Mouse (Mus musculus) WW6 (cell line): ENCODE measurements at regions not wholly inside any gene's neighbourhood (a gene's known extent, or its start where the extent isn't known, plus 50 kb on each side); places are given as distances from the start of the nearest gene placed in this dataset.

Source experiments
- DNase-seq: peaks from one replicate; pipeline ENCODE4 v3.0.0-alpha.2; 2013; ENCODE audit warnings: low read depth, low spot score

- DNase-seq, result no peak
Measured at GRCm38 (mm10) chr7:71873817-71874216, 432.6 kb downstream of the Mctp2 start.

DNA sequence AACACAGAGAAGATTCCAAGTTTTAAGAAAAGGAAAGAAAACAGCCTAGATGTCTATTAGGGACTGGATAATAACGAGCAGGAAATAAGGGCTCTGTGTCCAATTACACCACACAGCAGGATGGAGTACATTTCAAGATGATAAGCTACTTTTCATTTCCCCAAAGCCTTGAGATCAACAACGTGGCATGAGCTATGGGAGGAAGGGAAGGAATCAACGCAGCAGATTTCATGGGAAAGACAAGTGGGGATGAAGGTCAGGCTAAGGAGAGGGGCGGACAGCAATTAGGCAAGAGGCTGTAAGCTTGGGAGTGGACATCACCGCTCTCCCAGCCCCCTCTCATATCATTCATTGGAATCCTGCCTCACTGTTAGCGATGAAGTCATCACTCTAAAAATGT, 433.5 kb downstream of the Mctp2 start:
- DNase-seq, result no peak

GRCm38 (mm10) chr7:71867090-71867489, 439.3 kb downstream of the Mctp2 start:
- DNase-seq, result peak; percentile 14

DNA sequence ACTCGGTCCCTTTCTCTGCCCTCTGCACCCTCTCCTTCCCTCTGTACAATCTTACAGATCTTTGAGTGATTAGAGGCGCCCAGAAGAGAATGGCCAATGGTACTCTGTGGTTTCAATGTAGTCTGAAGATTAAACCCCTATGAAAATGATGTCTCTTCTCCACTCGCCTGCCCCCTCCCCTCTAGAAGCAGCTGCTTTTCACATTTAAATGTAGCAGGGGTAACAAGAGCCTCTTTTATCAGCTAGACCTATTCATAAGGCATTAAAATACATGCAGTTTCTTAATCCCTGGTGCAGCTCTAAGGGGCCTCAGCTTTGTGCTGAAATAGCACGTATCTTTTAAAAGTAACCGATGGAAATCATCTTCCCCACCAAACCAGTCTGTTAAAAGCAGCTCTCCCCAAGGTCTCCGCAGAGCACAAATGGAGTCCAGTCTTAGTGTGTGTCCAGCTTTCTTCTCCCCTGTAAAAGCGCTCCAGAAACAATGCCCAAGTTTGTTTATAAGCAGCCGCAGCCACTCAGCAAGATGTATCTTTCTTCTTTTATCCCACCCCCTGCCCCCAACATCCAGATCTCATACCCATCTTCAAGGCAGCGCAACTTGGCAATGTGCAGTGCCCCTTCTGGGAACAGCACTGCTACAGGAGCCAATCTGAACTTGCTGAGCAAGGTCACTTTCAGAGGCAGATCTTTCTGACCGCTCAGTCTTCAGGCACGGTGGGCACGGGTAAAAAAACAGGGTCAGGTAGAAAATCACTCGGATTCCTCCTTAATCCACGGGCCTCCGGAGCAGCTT, 440.8 kb downstream of the Mctp2 start:
- no peak for DNase-seq

GRCm38 (mm10) chr7:71852864-71853263, 453.5 kb downstream of the Mctp2 start:
- DNase-seq, result no peak

DNA sequence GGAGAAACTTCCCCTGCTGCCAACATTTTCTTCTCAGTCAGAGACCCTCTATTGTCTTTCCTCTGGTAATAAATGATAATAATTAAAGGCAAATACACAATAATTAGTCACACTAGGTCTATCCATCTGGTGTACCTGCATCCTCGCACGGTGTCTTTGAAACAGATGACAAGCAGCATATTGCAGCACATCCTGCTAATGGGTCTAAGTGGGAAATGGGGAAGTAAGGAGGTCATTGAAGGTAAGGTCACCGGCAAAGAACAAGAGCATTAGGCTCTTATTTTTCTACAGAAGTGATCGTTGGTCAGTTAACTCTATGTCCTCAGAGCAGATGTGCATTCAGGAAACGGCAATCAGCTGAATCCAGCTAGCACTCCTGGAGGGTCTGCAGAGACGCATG, 457.2 kb downstream of the Mctp2 start:
- DNase-seq, result no peak

DNA sequence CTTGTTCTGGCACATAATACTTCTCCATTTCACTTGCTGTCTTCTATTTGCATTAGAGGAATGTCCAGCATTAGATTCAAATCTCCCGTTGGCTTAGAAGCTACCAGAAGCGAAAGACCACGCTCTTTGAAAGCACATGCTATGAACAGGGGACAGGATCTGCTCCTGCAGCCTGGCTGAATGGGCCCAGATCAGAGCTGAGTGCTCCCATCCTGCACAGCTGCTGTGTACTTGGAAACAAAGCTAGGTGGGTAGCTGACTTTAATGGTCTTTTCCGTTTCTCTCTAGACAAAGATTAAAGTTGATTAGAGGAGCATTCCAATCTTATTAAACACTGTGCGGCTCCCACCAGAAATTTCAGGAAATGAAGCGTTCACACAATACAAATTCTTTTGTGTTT, 468.6 kb downstream of the Mctp2 start:
- no peak for DNase-seq

GRCm38 (mm10) chr7:71831790-71832525, 474.4 kb downstream of the Mctp2 start:
- DNase-seq, result no peak

GRCm38 (mm10) chr7:71829567-71829966, 476.8 kb downstream of the Mctp2 start:
- DNase-seq, result no peak

DNA sequence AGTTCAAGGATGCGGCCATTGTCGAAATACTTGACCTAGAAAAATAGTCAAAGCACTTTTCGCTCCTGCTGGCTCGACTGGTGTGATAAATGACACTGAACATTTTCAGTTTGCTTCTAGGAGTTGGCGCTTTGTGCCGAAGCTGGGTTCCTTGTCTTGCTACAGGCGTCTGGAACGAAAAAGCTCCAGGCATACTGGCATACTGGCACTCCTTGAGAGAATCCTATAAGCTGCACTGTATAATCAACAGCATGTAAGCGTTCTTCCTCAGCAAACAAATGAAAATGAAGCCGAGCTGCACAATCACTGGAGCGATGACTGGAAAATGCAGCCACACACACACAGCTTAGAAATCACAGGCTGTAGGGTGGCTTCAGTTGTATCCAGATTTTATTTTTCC, 464.9 kb upstream of the Gm10295 start:
- no peak for DNase-seq

GRCm38 (mm10) chr7:71794201-71794600, 442.9 kb upstream of the Gm10295 start:
- no peak for DNase-seq

DNA sequence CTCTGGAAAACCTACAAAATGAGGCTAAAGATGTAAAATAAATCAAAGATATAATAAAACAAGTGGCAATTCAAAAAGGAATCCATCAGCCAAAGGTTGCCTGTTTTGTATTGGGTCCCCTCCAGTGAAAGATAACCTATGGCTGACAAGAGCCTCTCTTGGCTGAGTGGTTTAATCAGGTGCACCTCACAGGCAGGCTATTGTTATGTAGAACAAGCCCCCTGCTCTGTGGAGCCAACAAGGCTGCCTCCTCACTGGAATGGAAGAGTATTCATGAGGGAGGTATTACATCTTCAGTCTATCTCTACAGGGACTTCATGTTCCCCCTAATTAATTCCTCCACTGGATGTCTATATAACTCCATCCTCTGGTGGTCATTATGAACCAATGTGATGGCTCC, 437.1 kb upstream of the Gm10295 start:
- DNase-seq, result no peak

GRCm38 (mm10) chr7:71782496-71782895, 431.2 kb upstream of the Gm10295 start:
- no peak for DNase-seq

- no peak for DNase-seq
Measured at GRCm38 (mm10) chr7:71749886-71750285, 398.6 kb upstream of the Gm10295 start.

- no peak for DNase-seq
Measured at GRCm38 (mm10) chr7:71746118-71746897, 395.0 kb upstream of the Gm10295 start.

- no peak for DNase-seq
Measured at GRCm38 (mm10) chr7:71728509-71728908, 377.2 kb upstream of the Gm10295 start.

- DNase-seq, result no peak
Measured at GRCm38 (mm10) chr7:71708209-71708608, 356.9 kb upstream of the Gm10295 start.

GRCm38 (mm10) chr7:71706201-71706600, 354.9 kb upstream of the Gm10295 start:
- no peak for DNase-seq

DNA sequence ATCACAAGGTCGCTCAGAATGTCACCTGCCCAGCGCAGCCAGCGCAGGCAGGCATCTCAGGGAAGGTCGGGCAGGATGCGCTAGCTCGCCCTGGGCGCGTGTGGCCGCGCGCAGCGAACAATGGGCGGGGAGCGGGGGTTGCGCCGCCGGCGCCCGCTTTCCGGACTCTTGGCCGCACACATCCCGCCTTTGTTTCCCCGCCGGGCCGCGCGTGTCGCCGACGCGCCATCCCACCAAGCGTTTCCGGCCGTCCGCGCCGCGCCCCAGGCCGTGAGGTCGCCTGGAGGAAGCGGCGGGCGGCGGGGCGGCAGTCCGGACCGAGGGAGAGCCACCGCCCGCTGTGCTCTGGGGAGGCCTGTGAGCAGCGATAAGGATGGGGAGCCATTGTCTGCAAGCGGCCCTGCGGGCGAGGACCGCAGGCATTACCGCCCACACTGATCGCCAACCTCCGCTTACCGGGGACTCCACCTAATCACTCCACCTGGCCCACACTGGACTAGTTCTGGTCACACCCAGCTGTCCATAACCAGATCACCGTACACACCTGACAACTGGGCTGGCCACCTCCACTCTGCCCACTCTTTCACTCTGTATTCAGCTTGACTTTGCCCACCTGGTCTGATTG, 354.3 kb upstream of the Gm10295 start:
- peak; percentile 34 for DNase-seq

DNA sequence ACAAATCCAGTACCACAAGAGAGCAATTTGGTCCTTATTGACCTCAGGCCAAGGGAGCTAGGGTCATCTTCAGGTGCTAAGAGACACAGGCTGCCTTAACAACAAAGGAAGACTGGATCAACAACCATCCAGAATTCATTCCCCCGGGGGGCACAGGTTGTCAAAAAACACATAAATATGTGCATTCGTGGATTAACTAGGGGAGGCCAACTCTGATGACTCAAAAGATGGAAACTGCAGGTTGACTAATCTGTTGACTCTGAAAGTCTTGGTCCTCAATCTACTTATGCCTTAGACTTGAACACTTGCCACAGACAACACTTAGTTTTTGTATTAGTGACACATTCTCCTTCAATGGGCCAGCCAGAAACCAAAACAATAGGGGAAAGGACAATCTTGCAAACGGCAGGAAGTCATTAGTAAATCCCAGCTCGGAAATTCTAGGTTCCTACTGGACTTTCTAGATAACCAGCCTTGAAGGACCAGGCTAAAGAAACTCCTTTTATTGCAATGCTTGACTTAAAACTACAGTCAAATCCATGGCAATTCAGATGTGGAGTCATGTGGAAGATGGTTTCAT, 353.5 kb upstream of the Gm10295 start:
- no peak for DNase-seq
